Mouse (Mus musculus) MEL (cell line): ENCODE measurements at regions not wholly inside any gene's neighbourhood (a gene's known extent, or its start where the extent isn't known, plus 50 kb on each side); places are given as distances from the start of the nearest gene placed in this dataset.

Source experiments
- DNase-seq: peaks from one replicate; pipeline ENCODE4 v3.0.0; 2011; ENCODE audit warnings: low read depth, low spot score
- H3K27ac ChIP-seq: 2 replicates; pipeline ENCODE4 v1.5.1; 2012; ENCODE audit warnings: low read depth, mild to moderate bottlenecking, control low read depth, low read length, moderate library complexity; ENCODE audit not compliant: control insufficient read depth
- H3K27me3 ChIP-seq, 2 experiments: fragments of 150-350 bp in 1 of 2; sonication (generic) in 1 of 2; 2 replicates each; pipeline ENCODE4 v1.6.1; 2012; ENCODE audit warnings: low read length in 2 of 2, mild to moderate bottlenecking in 2 of 2, improper control_type of control experiment in 1 of 2, moderate library complexity in 1 of 2; ENCODE audit not compliant: insufficient read depth in 2 of 2, control insufficient read depth in 1 of 2
- H3K36me3 ChIP-seq, 2 experiments: 2 replicates each; pipeline ENCODE4 v1.6.1; 2012 to 2014; ENCODE audit warnings: low read length in 2 of 2, improper control_type of control experiment in 1 of 2, inconsistent platforms in 1 of 2, mild to moderate bottlenecking in 1 of 2; ENCODE audit not compliant: insufficient read depth in 2 of 2, control insufficient read depth in 1 of 2
- H3K4me1 ChIP-seq, 2 experiments: fragments of 150-350 bp in 1 of 2; sonication (generic) in 1 of 2; 2 replicates each; pipeline ENCODE4 v1.6.1; 2012; ENCODE audit warnings: low read length in 2 of 2, improper control_type of control experiment in 1 of 2, mild to moderate bottlenecking in 1 of 2; ENCODE audit not compliant: insufficient read depth in 2 of 2, control insufficient read depth in 1 of 2
- H3K4me3 ChIP-seq, 2 experiments: fragments of 150-350 bp in 1 of 2; sonication (generic) in 1 of 2; 2 replicates each; pipeline ENCODE4 v1.5.1; 2012; ENCODE audit warnings: low read depth in 2 of 2, low read length in 2 of 2, mild to moderate bottlenecking in 2 of 2, moderate library complexity in 2 of 2, control low read depth in 1 of 2, improper control_type of control experiment in 1 of 2; ENCODE audit not compliant: control insufficient read depth in 1 of 2, insufficient read depth in 1 of 2
- H3K79me2 ChIP-seq: 2 replicates; pipeline ENCODE4 v1.6.1; 2012; ENCODE audit warnings: mild to moderate bottlenecking, low read length, moderate library complexity; ENCODE audit not compliant: control insufficient read depth, poor library complexity, insufficient read depth
- H3K9ac ChIP-seq: 2 replicates; pipeline ENCODE4 v1.6.1; 2012; ENCODE audit warnings: low read depth, mild to moderate bottlenecking, control low read depth, low read length, moderate library complexity; ENCODE audit not compliant: control insufficient read depth, poor library complexity, severe bottlenecking
- H3K9me3 ChIP-seq: fragments of 150-350 bp; sonication (generic); replicated peaks from 2 replicates; pipeline ENCODE4 v1.6.1; 2012; ENCODE audit warnings: mild to moderate bottlenecking, low read length, improper control_type of control experiment, moderate library complexity; ENCODE audit not compliant: insufficient read depth
- ETS1 ChIP-seq: IDR thresholded peaks from 2 replicates; pipeline ENCODE4 v1.6.1; 2012; ENCODE audit warnings: low read depth, mild to moderate bottlenecking, inconsistent platforms, low read length, improper control_type of control experiment, moderate library complexity
- GABPA ChIP-seq: IDR thresholded peaks from 2 replicates; pipeline ENCODE4 v1.6.1; 2012; ENCODE audit warnings: low read depth, mild to moderate bottlenecking, inconsistent platforms, low read length, improper control_type of control experiment, moderate library complexity
- GATA1 ChIP-seq: IDR thresholded peaks from 2 replicates; pipeline ENCODE4 v1.6.1; 2011; ENCODE audit warnings: low read depth, low read length, improper control_type of control experiment
- HCFC1 ChIP-seq: IDR thresholded peaks from 2 replicates; pipeline ENCODE4 v1.6.1; 2012; ENCODE audit warnings: low read depth, mild to moderate bottlenecking, inconsistent platforms, low read length, improper control_type of control experiment, moderate library complexity
- JUND ChIP-seq: IDR thresholded peaks from 2 replicates; pipeline ENCODE4 v1.6.1; 2011; ENCODE audit warnings: low read depth, mild to moderate bottlenecking, improper control_type of control experiment, low read length
- MAX ChIP-seq: IDR thresholded peaks from 2 replicates; pipeline ENCODE4 v1.6.1; 2011; ENCODE audit warnings: low read length, improper control_type of control experiment
- MEF2A ChIP-seq: IDR thresholded peaks from 2 replicates; pipeline ENCODE4 v1.6.1; 2014; ENCODE audit warnings: low read depth, mild to moderate bottlenecking, inconsistent platforms, low read length, improper control_type of control experiment; ENCODE audit not compliant: poor library complexity, insufficient replicate concordance, severe bottlenecking; ENCODE audit errors: extremely low read depth
- MXI1 ChIP-seq: IDR thresholded peaks from 2 replicates; pipeline ENCODE4 v1.6.1; 2011; ENCODE audit warnings: mild to moderate bottlenecking, low read depth, low read length, improper control_type of control experiment
- MYC ChIP-seq: IDR thresholded peaks from 2 replicates; pipeline ENCODE4 v1.6.1; 2011; ENCODE audit warnings: low read depth, mild to moderate bottlenecking, low read length, improper control_type of control experiment, moderate library complexity
- NELFE ChIP-seq: IDR thresholded peaks from 2 replicates; pipeline ENCODE4 v1.6.1; 2011; ENCODE audit warnings: low read depth, low read length, improper control_type of control experiment
- POLR2A ChIP-seq, 2 experiments: IDR thresholded peaks; 2 replicates each; pipeline ENCODE4 v1.6.1; 2011 to 2012; ENCODE audit warnings: low read length in 2 of 2, mild to moderate bottlenecking in 2 of 2, control low read depth in 1 of 2, improper control_type of control experiment in 1 of 2, low read depth in 1 of 2, moderate library complexity in 1 of 2; ENCODE audit not compliant: control insufficient read depth in 1 of 2, insufficient read depth in 1 of 2, poor library complexity in 1 of 2
- POLR2AphosphoS2 ChIP-seq: IDR thresholded peaks from 2 replicates; pipeline ENCODE4 v1.6.1; 2011; ENCODE audit warnings: low read length, improper control_type of control experiment
- POLR2AphosphoS5 ChIP-seq: IDR thresholded peaks from 2 replicates; pipeline ENCODE4 v1.6.1; 2012; ENCODE audit warnings: low read depth, borderline replicate concordance, mild to moderate bottlenecking, inconsistent platforms, low read length, moderate library complexity, mixed read lengths
- RAD21 ChIP-seq: IDR thresholded peaks from 2 replicates; pipeline ENCODE4 v1.6.1; 2011; ENCODE audit warnings: mild to moderate bottlenecking, low read depth, low read length, improper control_type of control experiment
- TCF12 ChIP-seq: IDR thresholded peaks from 2 replicates; pipeline ENCODE4 v1.6.1; 2014; ENCODE audit warnings: low read depth, mild to moderate bottlenecking, inconsistent platforms, low read length, improper control_type of control experiment, moderate library complexity
- USF2 ChIP-seq, 2 experiments: IDR thresholded peaks; 2 replicates each; pipeline ENCODE4 v1.6.1; 2011 to 2012; ENCODE audit warnings: improper control_type of control experiment in 2 of 2, low read length in 2 of 2, borderline replicate concordance in 1 of 2, inconsistent platforms in 1 of 2, low read depth in 1 of 2, mild to moderate bottlenecking in 1 of 2; ENCODE audit not compliant: insufficient read depth in 1 of 2
- ZMIZ1 ChIP-seq: IDR thresholded peaks from 2 replicates; pipeline ENCODE4 v1.6.1; 2012; ENCODE audit warnings: low read depth, mild to moderate bottlenecking, inconsistent platforms, low read length, improper control_type of control experiment, moderate library complexity

DNA sequence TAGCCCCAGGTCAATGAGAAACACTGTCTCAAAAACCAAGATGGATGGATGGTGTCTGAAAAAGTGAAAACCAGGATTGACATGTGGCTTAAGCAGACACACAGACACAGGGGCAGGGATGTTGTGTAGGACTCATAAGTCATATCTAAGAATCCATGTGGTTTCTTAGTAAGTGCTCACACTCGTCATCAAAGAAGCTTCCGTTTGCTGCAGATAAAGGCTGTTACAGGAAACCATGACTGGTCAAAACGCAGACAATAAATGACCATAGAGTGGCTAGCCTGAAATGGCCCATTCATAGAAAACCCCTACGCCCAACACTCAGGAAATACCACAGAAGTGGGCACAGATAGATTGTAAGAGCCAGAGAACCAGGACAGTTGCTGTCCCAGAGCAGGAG lies 118.8 kb upstream of the Mgat5 start:
- H3K9ac ChIP-seq: no peak overlapping the region
- no peaks in the 10 kb centered on the region for H3K36me3 ChIP-seq
- H3K79me2 ChIP-seq: no peaks in the 10 kb centered on the region
- H3K9me3 ChIP-seq: no peaks in the 10 kb centered on the region
- H3K4me3 ChIP-seq: no peak overlapping the region
- no peaks in the 10 kb centered on the region for H3K4me1 ChIP-seq
- H3K27me3 ChIP-seq: no peaks in the 10 kb centered on the region
- no peak overlapping the region for H3K27ac ChIP-seq
- no peak for DNase-seq
- TF ChIP-seq ZMIZ1 (no peak), POLR2A (IDR thresholded peaks at IDR 0.05; ENCODE audit: control insufficient read depth in 1 of 2, insufficient read depth in 1 of 2, low read depth in 1 of 2, low read length in 2 of 2, poor library complexity in 1 of 2) (no peak), GABPA (no peak), MEF2A (no peak)

- H3K27me3 ChIP-seq: no peaks in the 10 kb centered on the region
- H3K4me3 ChIP-seq: no peak overlapping the region
- no peak for DNase-seq
- TF ChIP-seq MYC (no peak), RAD21 (no peak)
- no peaks in the 10 kb centered on the region for H3K36me3 ChIP-seq
- H3K79me2 ChIP-seq: no peaks in the 10 kb centered on the region
- no peaks in the 10 kb centered on the region for H3K4me1 ChIP-seq
- no peak overlapping the region for H3K9ac ChIP-seq
- no peaks in the 10 kb centered on the region for H3K9me3 ChIP-seq
- no peak overlapping the region for H3K27ac ChIP-seq
Observed at GRCm38 (mm10) chr1:127083761-127084308, 121.0 kb upstream of the Mgat5 start.

DNA sequence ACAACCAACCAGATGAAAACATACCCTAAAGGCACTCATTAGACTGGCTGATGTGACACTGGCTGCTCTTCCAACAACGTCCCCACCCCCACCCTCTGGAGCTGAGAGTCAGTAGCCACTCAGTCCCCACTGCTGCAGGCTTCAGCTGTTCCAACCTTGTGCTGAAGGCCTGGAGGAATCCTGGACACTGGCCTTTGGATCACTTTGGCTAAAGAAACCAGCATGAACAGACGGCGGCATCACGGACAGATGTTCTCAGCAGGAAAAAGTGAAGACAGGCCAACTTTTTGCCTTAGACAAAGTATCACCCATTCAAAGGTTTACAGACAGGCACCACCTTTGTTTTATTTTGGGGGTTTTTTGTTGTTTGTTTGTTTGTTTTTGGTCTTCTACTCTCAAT lies 125.8 kb upstream of the Mgat5 start:
- no peaks in the 10 kb centered on the region for H3K4me1 ChIP-seq
- H3K79me2 ChIP-seq: no peaks in the 10 kb centered on the region
- no peak overlapping the region for H3K4me3 ChIP-seq
- H3K9ac ChIP-seq: no peak overlapping the region
- no peaks in the 10 kb centered on the region for H3K36me3 ChIP-seq
- H3K9me3 ChIP-seq: no peaks in the 10 kb centered on the region
- H3K27me3 ChIP-seq: no peaks in the 10 kb centered on the region
- TF ChIP-seq USF2 (IDR thresholded peaks at IDR 0.05; ENCODE audit: borderline replicate concordance in 1 of 2, insufficient read depth in 1 of 2, low read depth in 1 of 2, low read length in 2 of 2): no peak
- TF ChIP-seq HCFC1: no peak
- no peak for TF ChIP-seq MAX
- no peak for TF ChIP-seq JUND
- no peak for TF ChIP-seq NELFE
- no peak for TF ChIP-seq MYC
- no peak for TF ChIP-seq GATA1
- TF ChIP-seq POLR2AphosphoS5: no peak
- no peak for TF ChIP-seq ETS1
- no peak for TF ChIP-seq MXI1
- no peak for TF ChIP-seq POLR2AphosphoS2
- no peak for TF ChIP-seq TCF12
- no peak overlapping the region for H3K27ac ChIP-seq
- DNase-seq: no peak
